Mouse (Mus musculus): ENCODE data around the gene Fmnl1.
"Not testable (repeated sequence)": the region's sequence is repeated elsewhere in the genome, so short reads cannot be mapped to it uniquely, and the experiment has no call there.

The Fmnl1 gene

GRCm38 (mm10) chr11:103192230-103192955, 21.5 kb downstream of the Fmnl1 start:
- peak; percentile 87 for DNase-seq

- DNase-seq = peak; percentile 84
Observed at GRCm38 (mm10) chr11:103192956-103193824, 22.3 kb downstream of the Fmnl1 start.

- DNase-seq = no peak
Observed at GRCm38 (mm10) chr11:103193825-103194168, 22.9 kb downstream of the Fmnl1 start.

DNA sequence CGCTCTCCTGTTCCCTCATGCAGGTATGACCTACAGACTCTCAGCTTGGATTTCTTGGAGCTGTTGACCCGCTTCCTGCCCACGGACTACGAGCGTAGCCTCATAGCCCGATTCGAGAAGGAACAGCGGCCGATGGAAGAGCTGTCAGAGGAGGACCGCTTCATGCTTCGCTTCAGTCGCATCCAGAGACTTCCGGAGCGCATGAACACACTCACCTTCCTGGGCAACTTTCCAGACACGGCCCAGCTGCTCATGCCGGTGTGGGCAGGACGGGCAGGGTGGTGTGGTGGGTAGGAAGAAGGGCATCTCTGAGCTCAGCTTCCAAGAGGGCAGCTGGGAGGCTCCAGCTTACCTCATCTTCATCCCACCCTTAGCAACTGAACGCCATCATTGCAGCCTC, 24.3 kb downstream of the Fmnl1 start:
- DNase-seq = peak; percentile 44

DNA sequence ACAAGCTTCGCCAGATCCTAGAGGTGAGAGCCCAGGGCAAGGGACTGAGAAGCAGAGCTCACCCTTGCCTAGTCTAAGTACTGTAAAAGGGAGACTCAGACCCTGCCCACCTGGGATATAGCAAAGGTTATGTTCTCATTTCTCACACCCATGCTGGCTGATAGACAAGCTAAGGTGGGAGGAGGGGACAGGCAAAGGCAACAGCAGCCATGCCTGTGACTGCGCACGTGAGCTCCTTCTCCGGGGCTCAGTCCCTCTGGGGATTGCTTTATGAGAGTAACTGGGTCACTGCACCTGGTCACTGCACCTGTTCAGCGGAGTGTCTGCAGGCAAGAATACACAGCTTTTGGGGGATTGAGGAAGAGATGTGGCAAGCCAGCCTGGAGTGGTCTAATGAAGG, 24.7 kb downstream of the Fmnl1 start:
- no peak for DNase-seq

DNA sequence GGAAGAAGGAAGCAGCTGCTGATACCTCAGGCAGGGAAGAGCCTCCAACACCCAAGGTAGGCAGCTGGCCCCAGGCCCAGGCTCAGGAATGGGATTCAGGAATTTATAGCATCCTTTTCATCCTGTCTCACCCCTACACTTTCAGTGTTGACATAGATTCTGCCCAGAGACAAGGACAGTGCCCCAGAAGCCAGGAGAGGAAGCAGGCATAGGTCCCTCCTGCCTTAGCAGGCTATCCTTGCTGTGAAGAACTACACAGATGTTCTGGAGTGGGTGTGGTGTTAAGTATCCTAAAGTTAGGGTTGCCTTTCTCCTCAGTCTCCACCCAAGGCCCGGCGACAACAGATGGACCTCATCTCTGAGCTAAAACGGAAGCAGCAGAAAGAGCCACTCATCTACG, 26.4 kb downstream of the Fmnl1 start:
- DNase-seq = peak; percentile 60

- DNase-seq = no peak
Observed at GRCm38 (mm10) chr11:103198339-103198738, 27.4 kb downstream of the Fmnl1 start.

DNA sequence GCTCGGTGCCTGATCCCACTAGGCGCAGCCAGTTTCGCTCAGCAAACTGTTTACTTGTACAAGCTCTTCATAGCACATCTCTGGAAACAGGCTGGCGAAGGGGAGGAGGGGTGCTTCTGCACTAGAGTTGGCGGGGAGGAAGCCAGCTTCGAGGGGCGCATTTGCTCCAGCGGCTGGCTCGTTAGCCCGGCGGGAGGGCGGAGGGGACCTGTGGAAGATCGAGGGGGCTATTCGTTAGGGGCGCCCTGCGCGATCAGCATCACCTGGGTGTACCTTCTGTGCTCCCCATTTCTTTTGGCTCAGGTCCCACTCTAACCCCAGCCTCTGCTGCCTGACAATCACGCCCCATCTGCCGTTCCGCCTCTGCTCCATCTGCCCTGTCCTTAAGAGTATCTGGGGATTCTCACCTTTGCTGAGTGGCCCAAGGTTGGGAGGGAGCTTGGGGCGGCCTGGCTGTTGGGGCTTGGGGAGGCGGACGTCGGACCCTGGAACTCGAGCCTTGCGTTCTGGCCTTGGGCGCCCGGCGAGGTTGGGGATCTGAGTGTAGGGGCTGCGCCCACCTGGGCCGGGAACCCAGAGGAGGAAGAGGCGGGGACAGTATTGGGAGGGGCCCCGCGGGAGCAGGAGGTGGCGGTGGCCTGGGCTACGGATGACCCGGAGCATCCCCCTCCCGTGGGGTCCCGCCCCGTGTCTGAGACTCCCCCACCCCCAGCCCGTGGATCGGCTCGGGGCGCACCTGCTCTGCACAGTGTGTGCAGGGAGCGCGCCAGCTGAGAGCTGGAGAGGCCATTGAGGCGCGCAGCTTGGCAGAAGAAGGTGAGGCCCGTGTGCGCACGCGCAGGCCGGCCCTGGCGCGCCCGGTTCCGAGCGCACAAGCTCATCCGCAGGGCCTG, 28.2 kb downstream of the Fmnl1 start:
- peak; percentile 84 for DNase-seq

DNA sequence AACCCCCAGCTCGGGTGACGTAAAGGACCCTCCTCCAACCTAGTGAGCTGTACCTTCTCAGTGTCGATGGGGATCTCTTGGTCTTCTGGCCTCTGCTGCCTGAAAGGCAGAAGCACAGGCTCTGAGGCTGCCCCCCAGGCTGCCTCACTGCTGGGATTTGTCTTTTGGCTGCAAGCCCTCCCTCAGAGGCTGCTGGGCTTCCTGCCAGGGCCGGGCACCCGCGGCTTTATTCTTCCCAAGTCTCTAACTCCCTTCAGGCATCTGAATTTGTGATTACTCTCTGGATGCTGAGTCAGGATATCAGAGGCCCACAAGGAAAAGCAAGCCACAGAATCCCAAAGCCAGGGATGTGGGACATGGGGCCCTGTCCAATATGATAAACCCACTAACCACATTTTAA, 30.8 kb downstream of the Fmnl1 start:
- peak; percentile 79 for DNase-seq

GRCm38 (mm10) chr11:103202376-103202775, 31.5 kb downstream of the Fmnl1 start:
- DNase-seq = no peak

DNA sequence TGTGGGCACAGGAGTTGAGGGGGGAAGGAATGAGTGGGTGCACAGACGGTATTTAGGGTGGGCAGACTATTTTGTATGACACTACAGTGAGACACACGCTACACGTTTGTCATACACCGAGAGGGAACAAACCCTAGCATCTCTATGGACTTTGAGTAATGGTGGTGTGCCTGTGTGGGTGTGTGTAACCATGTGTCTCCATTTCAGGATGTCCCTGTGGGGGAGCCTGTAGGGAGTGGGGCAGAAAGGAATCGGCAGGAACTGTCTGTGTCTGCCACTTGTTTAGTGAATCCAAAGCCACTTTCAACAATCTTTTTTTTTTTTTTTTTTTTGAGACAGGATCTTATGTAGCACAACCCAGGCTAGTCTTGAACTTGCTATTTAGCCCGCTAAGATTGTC, 35.3 kb downstream of the Fmnl1 start:
- no peak for DNase-seq

GRCm38 (mm10) chr11:103208458-103208857, 37.6 kb downstream of the Fmnl1 start, which contains the start of gene 1700023F06Rik:
Gene 1700023F06Rik, minus strand, starts transcription at chr11:103208558.
- DNase-seq = no peak

DNA sequence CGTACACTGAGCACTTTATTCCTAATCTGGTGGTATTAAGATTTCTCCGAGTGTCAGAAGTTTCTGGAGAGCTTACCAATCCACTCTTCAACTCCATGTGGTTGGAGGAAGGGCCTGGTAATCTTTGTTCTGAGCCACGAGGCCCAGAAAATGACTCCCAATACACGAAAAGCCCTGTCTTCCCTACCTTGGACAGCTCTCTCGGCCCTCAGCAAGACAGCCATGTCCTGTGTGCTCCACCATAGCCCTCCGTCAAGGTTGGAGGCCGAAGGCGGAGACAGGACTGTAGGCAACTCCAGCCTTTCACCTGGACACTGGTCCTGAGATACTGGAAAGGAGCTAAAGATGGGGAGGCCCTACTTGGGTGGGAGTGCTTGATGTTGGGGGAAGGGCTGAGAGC, 39.4 kb downstream of the Fmnl1 start:
- DNase-seq = no peak

GRCm38 (mm10) chr11:103213712-103214111, 42.8 kb downstream of the Fmnl1 start:
- no peak for DNase-seq

DNA sequence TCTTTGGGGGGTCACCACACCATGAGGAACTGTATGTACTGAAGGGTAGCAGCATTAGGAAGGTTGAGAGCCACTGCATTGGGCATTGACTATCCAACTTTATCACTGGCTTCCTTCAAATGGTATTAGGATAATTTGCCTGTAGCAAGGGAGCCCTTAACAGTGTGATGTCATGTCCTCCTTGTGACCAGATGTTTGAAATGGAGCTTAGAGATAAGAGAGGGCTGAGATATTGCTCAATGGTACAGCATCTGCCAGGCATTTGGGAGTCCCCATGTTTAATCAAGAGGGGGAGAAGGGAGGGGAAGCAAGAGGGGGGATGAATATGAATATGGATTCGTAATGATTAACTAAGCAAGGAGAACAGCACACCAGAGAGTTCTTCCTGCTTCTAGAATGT, 44.4 kb downstream of the Fmnl1 start:
- DNase-seq = no peak

- DNase-seq = peak; percentile 76
Observed at GRCm38 (mm10) chr11:103217790-103218516, 47.0 kb downstream of the Fmnl1 start, which contains the start of gene Spata32. Gene Spata32, minus strand, starts transcription at chr11:103218432.

DNA sequence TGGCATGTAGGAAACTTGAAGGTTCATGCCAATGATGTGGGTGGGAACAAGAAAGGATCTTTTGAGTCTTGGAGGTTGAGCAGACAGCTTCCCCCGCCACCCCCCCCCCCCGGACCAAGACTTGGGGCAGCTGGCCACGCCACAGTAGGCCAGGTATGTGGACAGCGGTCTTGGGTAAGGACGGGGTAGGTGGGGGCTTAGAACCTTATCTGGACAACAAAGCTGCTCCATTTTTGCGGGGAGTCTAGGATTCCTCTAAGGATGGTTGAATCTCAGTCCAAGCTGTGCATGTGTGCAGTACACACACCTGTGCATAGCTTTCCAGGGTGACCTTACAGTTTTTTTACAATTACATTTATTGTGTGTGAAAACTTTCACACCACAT, 47.6 kb downstream of the Fmnl1 start:
- no peak for DNase-seq

DNA sequence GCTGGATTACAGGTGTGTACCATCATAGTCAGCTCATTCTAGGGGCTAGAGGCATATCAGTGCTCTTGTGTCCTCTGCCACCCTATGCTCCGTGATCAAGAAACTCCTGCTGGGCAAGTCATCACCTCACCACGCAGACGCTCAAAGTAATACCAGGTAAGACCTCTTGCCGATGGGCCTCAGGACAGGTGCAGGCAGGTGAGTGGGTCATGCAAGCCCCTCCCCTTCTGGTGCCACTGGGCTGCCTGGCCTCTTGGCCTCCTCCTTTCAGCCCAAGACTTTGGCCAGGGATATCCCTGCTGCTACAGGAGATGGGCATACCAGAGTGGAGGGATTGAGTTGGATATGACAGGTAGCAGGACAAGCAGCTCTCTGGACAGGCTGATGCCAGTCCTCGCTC, 48.4 kb downstream of the Fmnl1 start:
- DNase-seq = no peak

- no peak for DNase-seq
Observed at GRCm38 (mm10) chr11:103219995-103220394, 49.1 kb downstream of the Fmnl1 start.

DNA sequence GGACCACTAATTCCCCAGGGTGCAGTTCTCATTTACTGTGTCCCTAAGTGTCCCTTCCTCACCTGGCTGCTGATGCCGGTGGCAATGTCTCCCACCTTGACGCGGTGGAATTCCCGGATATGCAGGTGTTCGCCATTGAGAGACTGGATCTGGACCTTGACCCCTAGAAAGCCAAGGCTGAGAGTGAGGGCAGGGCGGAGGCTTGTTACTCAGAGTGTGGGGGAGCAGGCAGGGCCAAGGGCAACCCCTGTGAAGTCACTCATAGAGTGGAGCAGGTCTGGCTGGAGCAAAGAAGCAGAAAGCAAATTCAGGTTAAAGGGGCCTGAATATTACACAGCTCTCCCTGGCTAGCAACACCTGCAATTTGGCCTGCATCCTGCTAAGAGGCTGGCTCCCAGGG, 50.5 kb downstream of the Fmnl1 start:
- no peak for DNase-seq

DNA sequence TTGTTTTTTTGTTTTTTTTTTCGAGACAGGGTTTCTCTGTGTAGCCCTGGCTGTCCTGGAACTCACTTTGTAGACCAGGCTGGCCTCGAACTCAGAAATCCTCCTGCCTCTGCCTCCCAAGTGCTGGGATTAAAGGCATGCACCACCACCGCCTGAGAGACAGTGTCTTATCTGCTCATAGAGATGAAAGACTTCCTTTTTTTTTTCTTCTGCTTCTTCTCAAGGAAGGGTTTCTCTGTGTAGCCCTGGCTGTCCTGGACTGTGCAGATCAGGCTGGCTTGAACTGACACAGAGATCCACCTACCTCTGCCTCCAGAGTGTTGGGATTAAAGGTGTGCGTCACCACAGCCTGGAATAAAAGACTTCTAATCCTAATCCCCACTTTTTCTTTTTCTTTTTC, 51.8 kb downstream of the Fmnl1 start:
- not testable (repeated sequence) for DNase-seq

- peak; percentile 44 for DNase-seq
Observed at GRCm38 (mm10) chr11:103223444-103223843, 52.5 kb downstream of the Fmnl1 start.
